Comparison of ENCODE assay signal across 23 mouse cellular contexts in the genomic region with DNA sequence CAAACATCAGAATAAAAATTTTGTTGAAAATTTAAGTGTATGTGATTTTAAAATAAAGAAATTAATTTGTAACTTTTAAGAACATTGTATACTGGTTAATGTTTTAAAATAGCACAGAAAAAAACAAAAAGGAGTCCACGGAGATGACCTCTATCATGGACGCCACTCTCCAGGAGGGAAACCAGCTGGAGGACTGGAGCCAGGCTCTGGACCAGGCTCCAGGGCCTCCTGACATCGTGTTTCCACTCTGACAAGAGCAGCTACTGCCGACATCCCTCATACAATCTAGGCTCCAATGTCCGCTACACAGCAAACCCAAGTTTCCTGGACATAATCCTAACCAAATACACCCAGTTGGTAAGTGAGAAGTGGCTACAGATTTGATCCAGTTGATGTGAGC. TPM values are rescaled to one million over a fixed set of nuclear protein-coding genes. Genes with fewer than 3 reads are reported as not detected.
"Had no signal": no experiment of that assay in that cellular context is flagged by ENCODE, and none has a peak within 500 bp of the region (broad histone marks: within the 10 kb centered on the region; RNA-seq: fewer than 3 reads in every experiment).

No protein-coding gene starts in this region.

- H3K4me3 ChIP-seq: limb, embryonic 13.5 days; midbrain, embryonic 12.5 days; midbrain, embryonic 15.5 days; neural tube, embryonic 12.5 days; neural tube, embryonic 15.5 days had no signal

- H3K9me3 ChIP-seq: limb, embryonic 13.5 days; midbrain, embryonic 12.5 days; midbrain, embryonic 15.5 days; neural tube, embryonic 12.5 days; neural tube, embryonic 15.5 days had no signal

- H3K4me2 ChIP-seq: limb, embryonic 13.5 days; liver, embryonic 11.5 days; lung, embryonic 14.5 days; midbrain, embryonic 12.5 days; midbrain, embryonic 15.5 days; neural tube, embryonic 12.5 days; neural tube, embryonic 15.5 days had no signal

- ATAC-seq: intestine, postnatal 0 days; liver, postnatal 0 days; lung, postnatal 0 days; midbrain, embryonic 15.5 days had no signal

- H3K9ac ChIP-seq: limb, embryonic 13.5 days; liver, embryonic 14.5 days; liver, postnatal 0 days; lung, embryonic 14.5 days; midbrain, embryonic 12.5 days; midbrain, embryonic 15.5 days; neural tube, embryonic 12.5 days; neural tube, embryonic 15.5 days had no signal

- H3K27me3 ChIP-seq: limb, embryonic 13.5 days; midbrain, embryonic 12.5 days; midbrain, embryonic 15.5 days; neural tube, embryonic 12.5 days; neural tube, embryonic 15.5 days had no signal

- H3K4me1 ChIP-seq: limb, embryonic 13.5 days; midbrain, embryonic 12.5 days; midbrain, embryonic 15.5 days; neural tube, embryonic 12.5 days; neural tube, embryonic 15.5 days had no signal

- H3K27ac ChIP-seq: limb, embryonic 13.5 days; liver, embryonic 14.5 days; macrophage; midbrain, embryonic 12.5 days; midbrain, embryonic 15.5 days; neural tube, embryonic 12.5 days; neural tube, embryonic 15.5 days; stomach, postnatal 0 days had no signal

- DNase-seq: left cerebral cortex, postnatal 4 days; liver, postnatal 0 days; lung, embryonic 14.5 days; right cerebral cortex, adult 18-20 months; right cerebral cortex, postnatal 14 days; right cerebral cortex, postnatal 4 days; thymus, adult 18-20 months; thymus, postnatal 36 days had no signal

RNA-seq across cellular contexts. Expression of a gene that starts 32.1 kb away (rescaled TPM):
- total RNA-seq: megakaryocyte, adult 5-6 weeks had no signal
- polyA plus RNA-seq: intestine, postnatal 0 days; kidney, postnatal 0 days; limb, embryonic 13.5 days; liver, embryonic 11.5 days; liver, embryonic 14.5 days; liver, postnatal 0 days; lung, embryonic 14.5 days; lung, postnatal 0 days; macrophage; midbrain, embryonic 12.5 days; midbrain, embryonic 15.5 days; neural tube, embryonic 12.5 days; neural tube, embryonic 15.5 days; stomach, embryonic 14.5 days; urinary bladder, adult 2 months had no signal
